Mouse (Mus musculus): ENCODE measurements around the gene Peli3. TPM values are rescaled to one million over a fixed set of nuclear protein-coding genes. Genes with fewer than 3 reads are reported as not detected.

The Peli3 gene
- 1.9 and 2.1 TPM in 2 replicates for polyA plus RNA-seq (2015; fragmentation: Nextera tagmentation; extraction: Ambion mirVana)

DNA sequence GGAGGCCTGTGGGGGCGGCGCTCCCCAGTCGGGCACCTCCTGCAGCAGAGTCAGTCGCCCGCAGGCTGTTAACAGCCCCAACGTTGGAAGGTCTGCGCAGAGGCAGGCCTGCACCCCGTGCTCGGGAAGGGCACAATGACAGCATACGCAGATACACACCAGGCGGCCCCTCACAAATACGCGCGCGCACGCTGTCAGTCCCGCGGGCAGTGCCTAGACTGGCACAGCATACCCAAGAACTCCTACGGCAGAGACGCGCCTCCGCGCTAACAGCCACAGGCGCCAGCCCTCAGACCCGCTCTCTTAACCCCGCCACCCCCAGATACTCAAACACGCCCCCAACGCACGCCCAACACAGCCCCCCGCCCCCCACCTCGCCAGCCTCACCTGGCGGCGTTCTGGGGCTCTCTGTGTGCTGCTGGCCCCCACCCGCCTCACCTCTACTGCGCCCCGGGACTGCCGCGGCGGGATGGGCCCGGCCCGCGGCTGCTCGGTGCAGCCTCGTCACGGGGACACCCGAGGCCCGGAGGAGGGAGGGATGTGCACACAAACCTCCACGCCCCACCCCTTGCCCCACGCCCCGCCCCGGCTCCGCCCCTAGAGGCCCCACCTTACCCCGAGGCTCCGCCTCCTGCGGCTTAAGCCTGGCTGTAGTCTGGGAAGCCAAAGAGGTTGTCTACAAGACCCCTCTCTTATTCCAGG is at the start of gene Peli3:
Gene Peli3 (minus strand): TSS at position 577 of the 702 bp plus-strand sequence.
- no peaks in the 10 kb centered on the region for H3K9me3 ChIP-seq (ENCODE audit: control insufficient read depth, low read length)
- under 1% methylated on average over 45 of the region's 55 CpGs for WGBS
- H3K27me3 ChIP-seq (ENCODE audit: control insufficient read depth, insufficient read depth, low read depth, low read length): peaks cover 5% of the 10 kb centered on the region; the same call in 1 of the 2 replicates
- peak; percentile 99 for ATAC-seq (ENCODE audit: low read depth)
- H3K4me1 ChIP-seq (replicated peaks; ENCODE audit: control insufficient read depth, insufficient read depth, low read length): peaks cover 4% of the 10 kb centered on the region; the same call in 1 of the 2 replicates
- H3K4me3 ChIP-seq (ENCODE audit: low read length): peak within 1 kb of the TSS; percentile 70
- peak within 1 kb of the TSS; percentile 95 for H3K4me2 ChIP-seq (ENCODE audit: low read depth, low read length)
- H3K9ac ChIP-seq (ENCODE audit: low read length): peak within 1 kb of the TSS; percentile 72
- no peaks in the 10 kb centered on the region for H3K36me3 ChIP-seq (ENCODE audit: control insufficient read depth, insufficient read depth, low read length)
- H3K27ac ChIP-seq (ENCODE audit: low read length): no peak within 1 kb of the TSS

- ATAC-seq (ENCODE audit: low read depth): no peak
- H3K9me3 ChIP-seq (ENCODE audit: control insufficient read depth, low read length): no peaks in the 10 kb centered on the region
- H3K4me2 ChIP-seq (ENCODE audit: low read depth, low read length): no peak overlapping the region
- no peak overlapping the region for H3K27ac ChIP-seq (ENCODE audit: low read length)
- no peak overlapping the region for H3K4me3 ChIP-seq (ENCODE audit: low read length)
- H3K9ac ChIP-seq (ENCODE audit: low read length): no peak overlapping the region
- H3K27me3 ChIP-seq (ENCODE audit: control insufficient read depth, insufficient read depth, low read depth, low read length): peaks cover 23% of the 10 kb centered on the region
- no peaks in the 10 kb centered on the region for H3K36me3 ChIP-seq (ENCODE audit: control insufficient read depth, insufficient read depth, low read length)
- H3K4me1 ChIP-seq (replicated peaks; ENCODE audit: control insufficient read depth, insufficient read depth, low read length): no peaks in the 10 kb centered on the region
- WGBS: 13% methylated on average over 8 of the region's 8 CpGs
These were observed 49.4 kb upstream of the Peli3 start for GRCm38 (mm10) chr19:4992371-4992770.

DNA sequence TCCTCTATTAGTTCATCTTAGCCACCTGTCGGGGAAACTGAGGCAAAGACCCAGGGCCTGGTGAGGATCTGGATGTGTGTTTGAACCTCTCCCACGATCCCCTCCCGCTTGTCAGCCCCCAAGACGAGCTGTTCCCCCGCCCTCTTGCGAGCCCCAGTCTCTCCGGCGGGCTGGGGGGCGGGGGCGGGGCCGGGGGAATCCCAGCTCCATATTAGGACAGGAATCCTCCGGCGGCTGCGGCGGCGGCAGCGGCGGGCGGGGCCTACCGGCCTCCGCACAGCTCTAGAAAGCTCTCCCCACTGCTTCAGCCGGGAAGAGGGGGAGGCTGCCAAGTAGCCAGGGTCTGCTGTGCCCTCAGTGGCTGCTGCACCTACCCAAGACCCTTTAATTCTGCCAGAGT is 47.8 kb upstream of the Peli3 start:
- Histone ChIP-seq H3K27ac (ENCODE audit: low read length) (no peak overlapping the region), H3K9ac (ENCODE audit: low read length) (no peak overlapping the region), H3K9me3 (ENCODE audit: control insufficient read depth, low read length) (no peaks in the 10 kb centered on the region), H3K4me3 (ENCODE audit: low read length) (no peak overlapping the region), H3K27me3 (ENCODE audit: control insufficient read depth, insufficient read depth, low read depth, low read length) (peaks cover 23% of the 10 kb centered on the region), H3K36me3 (ENCODE audit: control insufficient read depth, insufficient read depth, low read length) (no peaks in the 10 kb centered on the region), H3K4me1 (replicated peaks; ENCODE audit: control insufficient read depth, insufficient read depth, low read length) (no peaks in the 10 kb centered on the region), H3K4me2 (ENCODE audit: low read depth, low read length) (no peak overlapping the region)
- ATAC-seq (ENCODE audit: low read depth): no peak
- 1% methylated on average over 12 of the region's 22 CpGs for WGBS

GRCm38 (mm10) chr19:4990256-4990625 is 47.3 kb upstream of the Peli3 start, which contains the start of gene Npas4:
TSS of gene Npas4 (minus strand) at chr19:4990316.
- 21% methylated on average over 4 of the region's 4 CpGs for WGBS
- H3K4me3 ChIP-seq (ENCODE audit: low read length): no peak within 1 kb of the TSS
- no peaks in the 10 kb centered on the region for H3K9me3 ChIP-seq (ENCODE audit: control insufficient read depth, low read length)
- H3K36me3 ChIP-seq (ENCODE audit: control insufficient read depth, insufficient read depth, low read length): no peaks in the 10 kb centered on the region
- no peak within 1 kb of the TSS for H3K27ac ChIP-seq (ENCODE audit: low read length)
- H3K4me2 ChIP-seq (ENCODE audit: low read depth, low read length): no peak within 1 kb of the TSS
- H3K4me1 ChIP-seq (replicated peaks; ENCODE audit: control insufficient read depth, insufficient read depth, low read length): no peaks in the 10 kb centered on the region
- H3K9ac ChIP-seq (ENCODE audit: low read length): no peak within 1 kb of the TSS
- ATAC-seq (ENCODE audit: low read depth): no peak
- peaks cover 23% of the 10 kb centered on the region for H3K27me3 ChIP-seq (ENCODE audit: control insufficient read depth, insufficient read depth, low read depth, low read length)

DNA sequence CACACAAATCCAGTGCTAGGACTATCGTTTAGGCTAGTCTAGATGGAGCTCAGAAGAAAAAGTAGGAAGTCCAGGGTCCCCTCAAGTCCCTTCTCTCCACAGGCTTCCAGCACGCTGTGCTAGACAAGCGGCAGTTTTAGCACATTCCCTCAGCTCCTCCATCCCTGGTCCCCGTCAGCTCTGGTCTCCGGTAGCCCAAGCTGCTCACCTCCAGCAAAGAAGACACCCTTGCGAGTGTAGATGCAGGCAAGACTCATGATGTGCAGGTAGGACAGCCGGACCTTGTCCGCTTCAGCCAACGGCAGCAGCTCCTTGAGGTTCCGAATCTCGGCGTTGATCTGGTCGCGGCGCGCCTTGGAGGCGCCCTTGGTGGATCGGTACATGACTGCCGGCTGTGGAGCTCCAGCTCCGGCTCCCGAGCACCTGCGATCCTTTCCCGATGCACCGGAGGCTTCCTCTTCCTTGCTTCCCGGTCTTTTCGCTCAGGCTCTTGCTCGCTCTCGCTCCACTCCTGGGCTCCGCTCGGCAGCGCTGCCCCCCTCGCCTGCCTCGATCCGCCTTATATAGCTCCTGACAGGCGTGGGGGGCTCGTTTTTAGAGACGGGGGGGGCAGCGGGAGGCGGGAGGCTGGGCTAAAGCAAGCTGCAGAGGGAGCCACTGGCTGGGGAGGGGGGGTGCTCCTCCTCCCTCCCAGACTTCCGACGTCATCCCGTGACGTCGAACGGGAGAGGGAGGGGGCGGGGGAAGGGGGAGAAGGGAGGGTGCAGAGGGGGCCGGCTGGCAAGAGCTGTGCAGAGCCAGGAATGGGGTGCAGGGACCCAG is 46.7 kb upstream of the Peli3 start:
- H3K27ac ChIP-seq (ENCODE audit: low read length): no peak overlapping the region
- no peak overlapping the region for H3K9ac ChIP-seq (ENCODE audit: low read length)
- no peak for ATAC-seq (ENCODE audit: low read depth)
- H3K4me1 ChIP-seq (replicated peaks; ENCODE audit: control insufficient read depth, insufficient read depth, low read length): no peaks in the 10 kb centered on the region
- H3K9me3 ChIP-seq (ENCODE audit: control insufficient read depth, low read length): no peaks in the 10 kb centered on the region
- no peaks in the 10 kb centered on the region for H3K36me3 ChIP-seq (ENCODE audit: control insufficient read depth, insufficient read depth, low read length)
- H3K4me3 ChIP-seq (ENCODE audit: low read length): no peak overlapping the region
- peaks cover 23% of the 10 kb centered on the region for H3K27me3 ChIP-seq (ENCODE audit: control insufficient read depth, insufficient read depth, low read depth, low read length)
- H3K4me2 ChIP-seq (ENCODE audit: low read depth, low read length): no peak overlapping the region
- WGBS: 23% methylated on average over 45 of the region's 47 CpGs

DNA sequence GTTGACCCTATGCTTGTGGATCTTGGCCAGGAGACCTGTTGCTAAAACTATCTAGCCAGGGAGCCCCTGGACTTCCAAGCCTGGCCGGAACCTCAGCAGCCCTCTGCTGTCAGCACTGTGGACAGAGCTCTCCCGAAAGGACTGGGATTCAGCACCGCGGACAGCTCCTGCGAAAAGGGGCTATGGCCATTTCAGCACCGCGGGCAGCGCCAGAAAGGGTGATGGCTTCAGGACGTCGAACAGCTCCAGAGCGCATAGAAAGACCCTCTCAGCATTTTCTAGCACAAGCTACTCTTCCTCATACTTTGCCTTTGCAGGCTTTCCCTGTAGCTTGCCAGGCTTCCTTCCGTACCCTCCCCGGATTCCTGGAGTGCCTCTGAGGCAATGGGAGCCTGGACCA is 46.1 kb upstream of the Peli3 start:
- peak; percentile 74 for ATAC-seq (ENCODE audit: low read depth)
- WGBS: 3% methylated on average over 13 of the region's 13 CpGs
- no peak overlapping the region for H3K4me3 ChIP-seq (ENCODE audit: low read length)

GRCm38 (mm10) chr19:4981767-4982166 is 38.8 kb upstream of the Peli3 start:
- Histone ChIP-seq H3K9ac (ENCODE audit: low read length) (no peak overlapping the region), H3K4me3 (ENCODE audit: low read length) (no peak overlapping the region), H3K9me3 (ENCODE audit: control insufficient read depth, low read length) (no peaks in the 10 kb centered on the region), H3K36me3 (ENCODE audit: control insufficient read depth, insufficient read depth, low read length) (no peaks in the 10 kb centered on the region), H3K27ac (ENCODE audit: low read length) (no peak overlapping the region), H3K4me1 (replicated peaks; ENCODE audit: control insufficient read depth, insufficient read depth, low read length) (no peaks in the 10 kb centered on the region), H3K4me2 (ENCODE audit: low read depth, low read length) (no peak overlapping the region), H3K27me3 (ENCODE audit: control insufficient read depth, insufficient read depth, low read depth, low read length) (no peaks in the 10 kb centered on the region; the same call in 1 of the 2 replicates)
- ATAC-seq (ENCODE audit: low read depth): no peak

More for the DNA sequence above, 46.1 kb upstream of the Peli3 start:
- Histone ChIP-seq H3K4me1 (replicated peaks; ENCODE audit: control insufficient read depth, insufficient read depth, low read length) (no peaks in the 10 kb centered on the region), H3K4me2 (ENCODE audit: low read depth, low read length) (no peak overlapping the region), H3K36me3 (ENCODE audit: control insufficient read depth, insufficient read depth, low read length) (no peaks in the 10 kb centered on the region), H3K9me3 (ENCODE audit: control insufficient read depth, low read length) (no peaks in the 10 kb centered on the region), H3K27ac (ENCODE audit: low read length) (no peak overlapping the region), H3K9ac (ENCODE audit: low read length) (no peak overlapping the region), H3K27me3 (ENCODE audit: control insufficient read depth, insufficient read depth, low read depth, low read length) (peaks cover 23% of the 10 kb centered on the region)

DNA sequence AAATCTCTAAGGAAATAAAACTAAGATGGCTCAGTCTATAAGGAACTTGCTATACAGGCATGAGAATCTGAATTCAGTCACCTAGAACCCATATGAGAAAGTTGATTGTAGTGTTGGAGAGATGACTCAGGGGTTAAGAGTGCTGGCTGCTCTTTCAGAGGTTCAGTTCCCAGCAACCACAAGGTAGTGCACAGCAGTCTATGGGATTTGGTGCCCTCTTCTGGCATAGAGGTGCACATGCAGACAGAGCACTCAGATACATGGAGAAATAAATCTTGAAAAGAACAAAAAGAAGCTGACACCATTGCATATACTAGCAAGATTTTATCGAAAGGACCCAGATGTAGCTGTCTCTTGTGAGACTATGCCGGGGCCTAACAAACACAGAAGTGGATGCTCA is 25.3 kb upstream of the Peli3 start:
- Histone ChIP-seq H3K27ac (ENCODE audit: low read length) (no peak overlapping the region), H3K27me3 (ENCODE audit: control insufficient read depth, insufficient read depth, low read depth, low read length) (no peaks in the 10 kb centered on the region), H3K36me3 (ENCODE audit: control insufficient read depth, insufficient read depth, low read length) (peaks cover 14% of the 10 kb centered on the region), H3K4me2 (ENCODE audit: low read depth, low read length) (no peak overlapping the region), H3K4me3 (ENCODE audit: low read length) (no peak overlapping the region), H3K9me3 (ENCODE audit: control insufficient read depth, low read length) (no peaks in the 10 kb centered on the region), H3K4me1 (replicated peaks; ENCODE audit: control insufficient read depth, insufficient read depth, low read length) (no peaks in the 10 kb centered on the region), H3K9ac (ENCODE audit: low read length) (no peak overlapping the region)
- 91% methylated on average over 1 of the region's 2 CpGs for WGBS
- no peak for ATAC-seq (ENCODE audit: low read depth)

- Histone ChIP-seq H3K36me3 (ENCODE audit: control insufficient read depth, insufficient read depth, low read length) (peaks cover 14% of the 10 kb centered on the region), H3K9ac (ENCODE audit: low read length) (peak within 1 kb of the TSS; percentile 82), H3K4me1 (replicated peaks; ENCODE audit: control insufficient read depth, insufficient read depth, low read length) (peaks cover 7% of the 10 kb centered on the region), H3K4me3 (ENCODE audit: low read length) (peak within 1 kb of the TSS; percentile 72), H3K27me3 (ENCODE audit: control insufficient read depth, insufficient read depth, low read depth, low read length) (no peaks in the 10 kb centered on the region), H3K4me2 (ENCODE audit: low read depth, low read length) (peak within 1 kb of the TSS; percentile 70), H3K27ac (ENCODE audit: low read length) (peak within 1 kb of the TSS; percentile 54), H3K9me3 (ENCODE audit: control insufficient read depth, low read length) (no peaks in the 10 kb centered on the region)
- WGBS: under 1% methylated on average over 34 of the region's 34 CpGs
- ATAC-seq (ENCODE audit: low read depth): peak; percentile 99
These were observed 19.1 kb upstream of the Peli3 start, which contains the start of gene Mrpl11 for GRCm38 (mm10) chr19:4961928-4962601. TSS of gene Mrpl11 (plus strand) at chr19:4962147.

All from lung, embryonic 16.5 days (tissue).